Mouse (Mus musculus): ENCODE data around the gene Ptprh.

- TF ChIP-seq CTCF (IDR thresholded peaks at IDR 0.05; ENCODE audit: low read depth): no peak
- no peak for TF ChIP-seq EP300 (IDR thresholded peaks at IDR 0.05; ENCODE audit: low read depth)
These were observed 64.8 kb downstream of the Ptprh start for GRCm38 (mm10) chr7:4539019-4539418.

Measured in liver, postnatal 0 days (tissue).